Mouse (Mus musculus) ES-E14 (cell line): ENCODE data around the gene Inpp4b.

Experiments
- CHD2 ChIP-seq: IDR thresholded peaks from 2 replicates; pipeline ENCODE4 v1.6.1; 2014; ENCODE audit warnings: mild to moderate bottlenecking, low read depth, low read length, inconsistent platforms
- HCFC1 ChIP-seq: IDR thresholded peaks from 2 replicates; pipeline ENCODE4 v1.6.1; 2012; ENCODE audit warnings: low read length, inconsistent platforms, borderline replicate concordance; ENCODE audit not compliant: insufficient read depth
- MAFK ChIP-seq: IDR thresholded peaks from 2 replicates; pipeline ENCODE4 v1.6.1; 2014; ENCODE audit warnings: mild to moderate bottlenecking, low read depth, low read length, inconsistent platforms; ENCODE audit not compliant: insufficient read depth
- ZC3H11A ChIP-seq: IDR thresholded peaks from 2 replicates; pipeline ENCODE4 v1.6.1; 2012; ENCODE audit warnings: low read depth, mild to moderate bottlenecking, inconsistent platforms, low read length, borderline replicate concordance

DNA sequence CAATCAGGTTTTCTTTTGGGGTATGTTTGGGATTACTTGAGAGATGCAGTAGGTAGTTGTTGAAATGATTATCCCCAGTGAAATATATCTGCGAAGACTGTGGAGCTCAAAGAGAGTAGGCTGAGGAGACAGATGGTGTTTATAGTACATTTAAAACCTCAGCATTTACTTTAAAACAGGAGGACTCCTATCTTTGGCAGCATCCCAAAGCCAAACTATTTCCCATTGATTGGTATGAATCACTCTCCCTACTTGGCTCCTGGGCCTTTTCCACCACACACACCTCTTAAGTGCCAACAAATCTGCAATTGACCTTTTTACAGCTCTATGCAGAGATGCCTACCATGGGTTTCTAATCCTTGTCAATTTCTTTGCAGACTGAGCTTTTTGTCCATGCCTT, 654.5 kb downstream of the Inpp4b start:
- TF ChIP-seq ZC3H11A (no peak), HCFC1 (no peak), CHD2 (no peak), MAFK (no peak)
